Mouse (Mus musculus) cerebellum, adult 2 months (tissue): ENCODE results near the gene Fcgbp.

Experiments
- CTCF ChIP-seq: fragments of 200-500 bp; IDR thresholded peaks from 2 replicates; pipeline ENCODE4 v1.5.1; 2011; ENCODE audit warnings: low read depth, mild to moderate bottlenecking, control low read depth, low read length, moderate library complexity, borderline replicate concordance; ENCODE audit not compliant: insufficient read depth
- POLR2A ChIP-seq: fragments of 200-500 bp; IDR thresholded peaks from 2 replicates; pipeline ENCODE4 v1.6.1; 2011; ENCODE audit warnings: low read length, control low read depth, borderline replicate concordance; ENCODE audit not compliant: insufficient read depth

DNA sequence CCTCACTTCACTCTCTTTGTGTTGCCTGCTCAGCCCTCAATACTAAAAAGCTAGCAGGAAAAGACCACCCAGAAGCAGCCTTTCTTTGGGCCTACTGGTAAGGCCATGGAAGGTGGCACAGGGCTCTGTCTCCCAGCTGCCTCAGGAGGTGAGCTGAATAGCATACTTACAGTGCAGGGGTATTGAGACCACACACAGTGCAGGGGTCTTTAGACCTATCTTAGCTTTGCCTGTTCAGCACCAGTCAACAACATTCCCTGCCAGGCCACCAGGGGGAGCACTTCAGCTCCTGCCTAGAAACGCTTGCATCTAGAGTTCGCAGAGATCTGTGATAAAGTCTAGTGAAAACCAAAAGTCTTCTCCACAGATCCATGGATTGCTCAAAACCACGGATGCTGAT lies 77.2 kb downstream of the Fcgbp start:
- TF ChIP-seq POLR2A (no peak), CTCF (peak; percentile 88)
